Comparison of ENCODE assay signal across 26 mouse cellular contexts in genomic region chr2:113900496-113900895, GRCm38 (mm10). TPM values are rescaled to one million over a fixed set of nuclear protein-coding genes. Genes with fewer than 3 reads are reported as not detected.
DNase-seq lines count a peak whose midpoint lies in the region; ATAC-seq and TF ChIP-seq lines count a peak whose summit lies in the region.
"Had no signal": no experiment of that assay in that cellular context is flagged by ENCODE, and none has a peak within 500 bp of the region (broad histone marks: within the 10 kb centered on the region; RNA-seq: fewer than 3 reads in every experiment).

No protein-coding gene starts in this region.

- WGBS in hindbrain, postnatal 0 days = 14% methylated on average over 5 of the region's 5 CpGs
- 35% methylated on average over 5 of the region's 5 CpGs for WGBS in hindbrain, embryonic 13.5 days
- 44% methylated on average over 5 of the region's 5 CpGs for WGBS in forebrain, embryonic 14.5 days

- no peaks in the 10 kb centered on the region for H3K27me3 ChIP-seq in hindbrain, postnatal 0 days (ENCODE audit: insufficient read depth, low read length)
- H3K27me3 ChIP-seq in hindbrain, embryonic 13.5 days = no peaks in the 10 kb centered on the region
- H3K27me3 ChIP-seq in forebrain, embryonic 14.5 days (replicated peaks; ENCODE audit: control insufficient read depth, insufficient read depth, low read length) = no peaks in the 10 kb centered on the region
- H3K27me3 ChIP-seq: CH12.LX; embryonic facial prominence, embryonic 13.5 days; limb, embryonic 15.5 days; liver, embryonic 13.5 days; stomach, embryonic 15.5 days had no signal

- DNase-seq in cerebellum, adult 9-10 months = peak; percentile 1
- no peak for DNase-seq in cerebellum, postnatal 14 days
- DNase-seq in hindbrain, postnatal 0 days (ENCODE audit: low spot score) = peak; percentile 10
- peak; percentile 8 for DNase-seq in brain, adult 2 months (ENCODE audit: low read depth, low spot score)
- DNase-seq in retina, postnatal 1 day = peak; percentile 61
- DNase-seq in forebrain, embryonic 14.5 days (ENCODE audit: low spot score) = no peak
- DNase-seq: adrenal gland, adult 8-10 months; cerebellum, adult 11 months; embryo, embryonic 11 days; heart, postnatal 14 days; kidney, adult 9 months; kidney, postnatal 10 days; liver, embryonic 13.5 days; lung, adult 18-20 months; lung, postnatal 4 days; right cerebral cortex, postnatal 14 days had no signal

- no peaks in the 10 kb centered on the region for H3K36me3 ChIP-seq in hindbrain, postnatal 0 days (ENCODE audit: insufficient read depth, low read length)
- H3K36me3 ChIP-seq in hindbrain, embryonic 13.5 days = no peaks in the 10 kb centered on the region
- no peaks in the 10 kb centered on the region for H3K36me3 ChIP-seq in forebrain, embryonic 14.5 days (ENCODE audit: control insufficient read depth, insufficient read depth, low read length)
- H3K36me3 ChIP-seq: embryonic facial prominence, embryonic 13.5 days; forebrain, embryonic 10.5 days; limb, embryonic 10.5 days; limb, embryonic 15.5 days; liver, embryonic 13.5 days; stomach, embryonic 15.5 days had no signal

- H3K4me3 ChIP-seq in hindbrain, postnatal 0 days (ENCODE audit: low read length) = no peak overlapping the region
- no peak overlapping the region for H3K4me3 ChIP-seq in hindbrain, embryonic 13.5 days
- no peak overlapping the region for H3K4me3 ChIP-seq in forebrain, embryonic 14.5 days (ENCODE audit: low read depth, low read length)
- H3K4me3 ChIP-seq: embryonic facial prominence, embryonic 13.5 days; forebrain, embryonic 10.5 days; limb, embryonic 10.5 days; limb, embryonic 15.5 days; liver, embryonic 13.5 days; stomach, embryonic 15.5 days had no signal

- no peaks in the 10 kb centered on the region for H3K9me3 ChIP-seq in hindbrain, postnatal 0 days (ENCODE audit: low read length)
- H3K9me3 ChIP-seq in hindbrain, embryonic 13.5 days = no peaks in the 10 kb centered on the region
- H3K9me3 ChIP-seq in forebrain, embryonic 14.5 days (replicated peaks; ENCODE audit: control insufficient read depth, low read length) = no peaks in the 10 kb centered on the region
- H3K9me3 ChIP-seq: embryonic facial prominence, embryonic 13.5 days; forebrain, embryonic 10.5 days; limb, embryonic 10.5 days; limb, embryonic 15.5 days; liver, embryonic 13.5 days; stomach, embryonic 15.5 days had no signal

- H3K9ac ChIP-seq in hindbrain, postnatal 0 days (replicated peaks; ENCODE audit: low read length) = no peak overlapping the region
- no peak overlapping the region for H3K9ac ChIP-seq in hindbrain, embryonic 13.5 days
- no peak overlapping the region for H3K9ac ChIP-seq in forebrain, embryonic 14.5 days (ENCODE audit: low read length)
- H3K9ac ChIP-seq: embryonic facial prominence, embryonic 13.5 days; limb, embryonic 15.5 days; liver, embryonic 13.5 days; stomach, embryonic 15.5 days had no signal

- ATAC-seq in hindbrain, postnatal 0 days = no peak
- no peak for ATAC-seq in hindbrain, embryonic 13.5 days (ENCODE audit: low FRiP score)
- ATAC-seq in forebrain, embryonic 14.5 days = no peak
- ATAC-seq: forebrain, embryonic 16.5 days; intestine, postnatal 0 days; lung, postnatal 0 days had no signal

- TF ChIP-seq CTCF in hindbrain, postnatal 0 days (IDR thresholded peaks at IDR 0.05; ENCODE audit: low read depth) = no peak

- H3K4me1 ChIP-seq in hindbrain, postnatal 0 days (ENCODE audit: insufficient read depth, low read length) = no peaks in the 10 kb centered on the region
- H3K4me1 ChIP-seq in hindbrain, embryonic 13.5 days (replicated peaks) = 0 out of 2 replicates have a peak, but pooled peaks cover 5% of the 10 kb centered on the region
- no peaks in the 10 kb centered on the region for H3K4me1 ChIP-seq in forebrain, embryonic 14.5 days (ENCODE audit: control insufficient read depth, insufficient read depth, low read length)
- H3K4me1 ChIP-seq: embryonic facial prominence, embryonic 13.5 days; limb, embryonic 10.5 days; limb, embryonic 15.5 days; liver, embryonic 13.5 days; stomach, embryonic 15.5 days had no signal

- H3K27ac ChIP-seq in hindbrain, postnatal 0 days = no peak overlapping the region
- no peak overlapping the region for H3K27ac ChIP-seq in hindbrain, embryonic 13.5 days
- H3K27ac ChIP-seq in forebrain, embryonic 14.5 days (ENCODE audit: low read depth, low read length) = no peak overlapping the region
- H3K27ac ChIP-seq: embryonic facial prominence, embryonic 13.5 days; forebrain, embryonic 10.5 days; limb, embryonic 10.5 days; limb, embryonic 15.5 days; liver, embryonic 13.5 days; stomach, embryonic 15.5 days had no signal

- H3K4me2 ChIP-seq in hindbrain, postnatal 0 days (ENCODE audit: low read depth, low read length) = no peak overlapping the region
- no peak overlapping the region for H3K4me2 ChIP-seq in hindbrain, embryonic 13.5 days
- H3K4me2 ChIP-seq in forebrain, embryonic 14.5 days (ENCODE audit: low read length) = no peak overlapping the region
- H3K4me2 ChIP-seq: embryonic facial prominence, embryonic 13.5 days; limb, embryonic 15.5 days; liver, embryonic 13.5 days; stomach, embryonic 15.5 days had no signal

RNA-seq across cellular contexts. Expression of gene Arhgap11a, which starts 52.0 kb away (rescaled TPM):
- 1.8 and 2.2 TPM in 2 replicates for total RNA-seq in hindbrain, postnatal 0 days (2014; rRNA removed)
- 6.5 and 6.7 TPM in 2 replicates for polyA plus RNA-seq in hindbrain, postnatal 0 days (2015; fragmentation: Nextera tagmentation; extraction: Ambion mirVana)
- 11.7 and 12.1 TPM in 2 replicates for polyA plus RNA-seq in hindbrain, embryonic 13.5 days (2015; fragmentation: Nextera tagmentation; extraction: Ambion mirVana)
- 5.5 and 5.9 TPM in 2 replicates for polyA plus RNA-seq in forebrain, embryonic 14.5 days (2014; fragmentation: Nextera tagmentation; extraction: Ambion mirVana)

Comparison
In these comparisons a context has a peak if more than half of its experiments do, and no peak if none do; other contexts are left out.
1. DNase-seq: peak in cerebellum, adult 9-10 months (single experiment), hindbrain, postnatal 0 days (single experiment), brain, adult 2 months (single experiment) and retina, postnatal 1 day (single experiment); none in cerebellum, postnatal 14 days (0 of 2) and forebrain, embryonic 14.5 days (single experiment).